Mouse (Mus musculus): ENCODE measurements around the gene Rnf223. TPM values are rescaled to one million over a fixed set of nuclear protein-coding genes. Genes with fewer than 3 reads are reported as not detected.
"Not testable (repeated sequence)": the region's sequence is repeated elsewhere in the genome, so short reads cannot be mapped to it uniquely, and the experiment has no call there.

The Rnf223 gene
- total RNA-seq, 2 experiments from 2014 or later: not detected

- intact Hi-C loops (cut with DNase I; ENCODE audit: low total_unique reads): no loop called here
- no peak for DNase-seq
Measured at GRCm38 (mm10) chr4:156125393-156125792, 4.9 kb upstream of the Rnf223 start.

DNA sequence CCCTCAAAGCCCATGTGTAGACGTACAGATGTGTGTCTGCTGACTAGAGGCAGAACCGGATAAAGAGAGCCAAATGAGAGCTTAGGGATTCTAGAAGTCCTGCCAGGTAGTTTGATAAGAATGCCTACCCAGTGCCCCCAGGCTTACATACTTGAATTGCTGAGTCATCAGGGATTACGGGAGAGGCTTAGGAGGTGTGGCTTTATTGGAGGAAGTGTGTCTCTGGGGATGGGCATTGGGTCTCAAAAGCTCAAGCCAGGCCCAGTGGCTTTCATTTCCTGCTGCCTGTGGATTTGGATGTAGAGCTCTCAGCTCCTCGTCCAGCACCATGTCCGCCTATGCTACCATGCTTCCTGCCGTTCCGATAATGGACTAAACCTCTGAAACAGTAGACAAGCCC, 3.5 kb upstream of the Rnf223 start:
- intact Hi-C loops (cut with DNase I; ENCODE audit: low total_unique reads): no loop called here
- no peak for DNase-seq

- DNase-seq: no peak
- intact Hi-C loops (cut with DNase I; ENCODE audit: low total_unique reads): no loop called here
Measured at GRCm38 (mm10) chr4:156128746-156129145, 1.6 kb upstream of the Rnf223 start.

- DNase-seq: no peak
- intact Hi-C loops (cut with DNase I; ENCODE audit: low total_unique reads): no loop called here
Measured at GRCm38 (mm10) chr4:156130940-156131339, 627 bp downstream of the Rnf223 start.

GRCm38 (mm10) chr4:156133334-156133733, 3.0 kb downstream of the Rnf223 start:
- intact Hi-C loops (cut with DNase I; ENCODE audit: low total_unique reads): no loop called here
- DNase-seq: no peak

DNA sequence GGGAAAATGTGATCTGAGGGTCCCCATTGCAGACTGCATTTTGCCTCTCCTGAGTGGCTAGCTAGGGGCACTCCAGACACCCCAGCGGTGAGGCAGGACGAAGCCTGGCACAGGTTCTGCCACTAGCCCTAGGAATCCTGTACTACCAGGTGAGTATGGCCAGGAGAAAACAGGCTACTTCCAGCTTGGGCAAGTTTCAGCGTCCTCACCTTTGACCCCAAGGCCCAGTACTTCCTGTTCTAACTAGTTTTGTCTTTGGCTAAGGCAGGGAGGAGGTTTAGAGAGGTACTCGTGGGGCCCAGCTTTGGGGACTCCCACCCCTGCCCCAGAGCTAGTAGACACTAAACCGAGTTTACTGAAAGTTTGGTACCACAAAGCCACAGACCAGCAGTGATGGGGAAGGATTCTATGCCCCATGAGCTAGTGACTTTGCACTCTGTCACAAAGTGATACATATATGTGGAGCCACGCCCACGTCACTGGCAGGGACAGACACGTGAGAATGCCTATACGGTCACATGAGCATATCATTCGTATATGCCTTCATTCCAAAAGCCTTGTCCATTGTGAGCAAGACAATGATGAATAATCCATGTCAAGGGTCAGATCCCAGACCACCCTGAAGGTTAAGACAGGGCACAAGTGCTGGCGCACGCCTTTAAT, 3.8 kb downstream of the Rnf223 start:
- intact Hi-C loops (cut with DNase I; ENCODE audit: low total_unique reads): no loop called here
- no peak for DNase-seq

DNA sequence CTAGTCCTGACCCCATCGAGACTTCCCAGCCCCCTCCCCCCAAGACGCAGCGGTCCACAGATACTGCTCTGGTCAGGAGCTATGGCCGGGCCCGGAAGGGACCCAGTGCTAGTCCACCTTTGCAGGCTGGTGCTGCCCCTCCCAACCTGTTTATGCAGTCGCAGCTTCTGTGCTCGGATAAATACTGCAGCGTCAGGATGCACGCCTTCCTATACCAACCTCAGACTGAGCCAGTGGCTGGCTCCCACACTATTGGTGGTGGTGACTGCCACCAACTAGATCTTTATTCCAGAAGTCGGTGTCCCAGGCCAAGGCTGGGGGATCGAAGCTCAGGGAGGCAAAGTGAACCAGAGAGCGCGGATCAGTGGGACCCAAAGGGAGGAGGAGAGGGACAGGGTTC, 4.8 kb downstream of the Rnf223 start:
- intact Hi-C loops (cut with DNase I; ENCODE audit: low total_unique reads): no loop called here

GRCm38 (mm10) chr4:156135801-156136200, 5.5 kb downstream of the Rnf223 start:
- intact Hi-C loops (cut with DNase I; ENCODE audit: low total_unique reads): no loop called here
- no peak for DNase-seq

More for the DNA sequence above, 4.8 kb downstream of the Rnf223 start:
- no peak for DNase-seq

GRCm38 (mm10) chr4:156136285-156137100, 6.2 kb downstream of the Rnf223 start:
- no peak for DNase-seq
- intact Hi-C loops (cut with DNase I; ENCODE audit: low total_unique reads): no loop called here

DNA sequence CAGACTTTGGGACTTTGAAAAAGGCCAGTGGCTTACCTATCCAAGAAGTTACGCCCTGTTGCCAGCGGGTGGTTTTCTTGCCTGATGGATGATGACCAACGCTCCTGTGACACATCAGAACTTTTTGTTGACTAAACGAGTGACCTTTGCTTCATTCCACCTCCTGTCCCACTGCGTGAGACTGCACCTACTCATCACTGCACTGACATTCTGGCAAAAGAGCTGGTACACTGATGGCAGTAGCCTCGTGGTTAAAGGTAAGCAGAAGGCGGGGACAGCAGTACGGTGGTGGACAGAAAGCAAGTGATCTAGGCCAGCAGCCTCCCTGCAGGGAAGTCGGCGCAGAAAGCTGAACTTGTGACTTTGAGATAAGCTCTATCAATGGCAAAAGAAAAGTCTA, 20.6 kb downstream of the Rnf223 start:
- intact Hi-C loops (cut with DNase I; ENCODE audit: low total_unique reads); DNase-seq: not testable (repeated sequence)

- intact Hi-C loops (cut with DNase I; ENCODE audit: low total_unique reads): no loop called here
- no peak for DNase-seq
Measured at GRCm38 (mm10) chr4:156154771-156155170, 24.5 kb downstream of the Rnf223 start.

DNA sequence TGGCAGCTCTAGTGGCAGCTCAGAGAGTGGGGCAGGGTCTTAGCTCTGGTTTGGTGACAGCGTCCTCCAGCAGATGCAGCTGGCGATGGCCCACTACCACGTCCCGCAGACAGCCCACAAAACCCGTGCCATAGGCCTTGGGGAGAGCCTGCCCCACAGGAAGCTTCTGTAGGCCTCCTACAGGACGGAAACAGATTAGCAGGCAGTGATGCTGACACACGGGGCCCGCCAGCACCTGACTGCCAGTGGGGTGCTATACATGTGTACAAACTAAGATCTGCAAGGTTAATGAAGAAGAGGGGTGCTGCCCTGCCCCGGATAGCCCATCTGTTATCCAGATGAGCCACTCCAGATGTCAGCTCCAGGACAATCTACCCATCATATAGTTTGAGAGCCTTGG, 36.2 kb downstream of the Rnf223 start:
- DNase-seq: no peak
- intact Hi-C loops (cut with DNase I; ENCODE audit: low total_unique reads): no loop called here

GRCm38 (mm10) chr4:156168611-156169010, 38.3 kb downstream of the Rnf223 start:
- intact Hi-C loops (cut with DNase I; ENCODE audit: low total_unique reads): no loop called here
- DNase-seq: no peak

DNA sequence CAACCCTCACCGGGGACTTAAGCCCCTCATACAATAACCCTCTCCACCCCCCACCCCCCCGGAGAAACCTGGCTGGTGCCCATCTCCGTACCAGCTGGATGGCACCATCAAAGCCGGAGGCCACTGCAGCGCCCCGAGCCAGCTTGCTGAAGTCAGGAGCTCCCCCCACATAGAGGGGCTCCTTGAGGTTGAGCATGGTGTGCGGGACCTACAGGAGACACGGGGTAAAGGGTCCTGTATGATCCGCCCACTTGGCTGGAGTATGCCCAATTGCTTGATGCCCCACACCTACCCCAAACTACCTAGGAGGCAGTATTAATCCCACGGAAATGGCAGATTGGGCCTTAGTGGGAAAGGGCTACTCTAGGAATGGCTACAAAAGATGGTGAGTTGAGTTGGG, 38.8 kb downstream of the Rnf223 start:
- intact Hi-C loops (cut with DNase I; ENCODE audit: low total_unique reads): no loop called here
- no peak for DNase-seq

GRCm38 (mm10) chr4:156171828-156172227, 41.5 kb downstream of the Rnf223 start:
- intact Hi-C loops (cut with DNase I; ENCODE audit: low total_unique reads): no loop called here
- DNase-seq: no peak

GRCm38 (mm10) chr4:156177630-156178029, 47.3 kb downstream of the Rnf223 start:
- no peak for DNase-seq
- intact Hi-C loops (cut with DNase I; ENCODE audit: low total_unique reads): no loop called here

Other genes with a start within 250 kb of the Rnf223 start
- gene Pusl1, start 238.7 kb upstream of the Rnf223 start, total RNA-seq (2021): 10 to 100 TPM in 1 of 2 experiments, 1 to 10 TPM in 1; 9.2 to 13.1 TPM
- 10 to 100 TPM; 10.1 to 10.3 TPM for gene Acap3, start 238.7 kb upstream of the Rnf223 start, total RNA-seq (2021)
- gene Ube2j2, start 186.7 kb upstream of the Rnf223 start, total RNA-seq (2021): 10 to 100 TPM; 46.3 to 51.7 TPM
- gene C1qtnf12, start 168.2 kb upstream of the Rnf223 start, total RNA-seq (2021): 10 to 100 TPM; 13.3 to 19.9 TPM
- gene B3galt6, start 137.9 kb upstream of the Rnf223 start, total RNA-seq (2021): 1 to 10 TPM; 2.6 TPM
- 10 to 100 TPM; 77.4 to 78.0 TPM for gene Sdf4, start 137.6 kb upstream of the Rnf223 start, total RNA-seq (2021)
- gene Tnfrsf4, start 116.7 kb upstream of the Rnf223 start, total RNA-seq (2021): under 1 TPM; 0.64 to 0.82 TPM
- not detected for gene Tnfrsf18, start 104.3 kb upstream of the Rnf223 start, total RNA-seq (2021)
- gene Ttll10, start 71.1 kb upstream of the Rnf223 start, total RNA-seq (2021): not detected
- gene 9430015G10Rik, start 20.5 kb upstream of the Rnf223 start, total RNA-seq (2021): 1 to 10 TPM; 3.2 to 4.1 TPM
- 10 to 100 TPM; 25.3 to 25.5 TPM for gene Agrn, start 67.0 kb downstream of the Rnf223 start, total RNA-seq (2021)
- gene Isg15, start 70.3 kb downstream of the Rnf223 start, total RNA-seq (2021): under 1 TPM; 0.42 to 0.57 TPM
- 1 to 10 TPM; 2.9 to 3.3 TPM for gene AW011738, start 72.8 kb downstream of the Rnf223 start, total RNA-seq (2021)
- gene Perm1, start 85.4 kb downstream of the Rnf223 start, total RNA-seq (2021): 100 to 1,000 TPM in 1 of 2 experiments, 10 to 100 TPM in 1; 73.3 to 103 TPM
- gene Plekhn1, start 104.3 kb downstream of the Rnf223 start, total RNA-seq (2021): 1 to 10 TPM; 5.1 to 5.5 TPM
- 10 to 100 TPM; 22.2 to 28.7 TPM for gene Noc2l, start 105.5 kb downstream of the Rnf223 start, total RNA-seq (2021)
- under 1 TPM in 1 of 2 experiments, not detected in 1; 0.21 TPM for gene Samd11, start 125.1 kb downstream of the Rnf223 start, total RNA-seq (2021)
- gene Vmn2r-ps159, start 200.6 kb downstream of the Rnf223 start, total RNA-seq (2021): not detected